Mouse (Mus musculus) thymus, adult 2 months (tissue): ENCODE results near the gene Cygb.

Experiments
- CTCF ChIP-seq: fragments of 200-500 bp; IDR thresholded peaks from 2 replicates; pipeline ENCODE4 v1.5.1; 2012; ENCODE audit warnings: mild to moderate bottlenecking, control low read depth, low read length, moderate library complexity, borderline replicate concordance; ENCODE audit not compliant: control insufficient read depth, poor library complexity, insufficient read depth; ENCODE audit errors: extremely low read depth
- POLR2A ChIP-seq: fragments of 200-500 bp; IDR thresholded peaks from 2 replicates; pipeline ENCODE4 v1.6.1; 2012; ENCODE audit warnings: mild to moderate bottlenecking, low read length, control low read depth, moderate library complexity; ENCODE audit not compliant: control insufficient read depth, poor library complexity, insufficient read depth; ENCODE audit errors: extremely low read depth

GRCm38 (mm10) chr11:116680321-116681091, 26.4 kb upstream of the Cygb start:
- TF ChIP-seq POLR2A (no peak), CTCF (no peak)
